Mouse (Mus musculus): ENCODE measurements around the gene Fasl. TPM values are rescaled to one million over a fixed set of nuclear protein-coding genes. Genes with fewer than 3 reads are reported as not detected.

Fasl gene
- polyA plus RNA-seq, 1 experiment from 2014 or later, result not detected

Other genes starting within 250 kb of the Fasl start
- gene Suco, start 88.2 kb upstream of the Fasl start, polyA plus RNA-seq (2016; fragmentation: Nextera tagmentation; extraction: Ambion mirVana), result 25.6 and 30.3 TPM in 2 replicates
- gene Pigc, start 180.7 kb upstream of the Fasl start, polyA plus RNA-seq (2016; fragmentation: Nextera tagmentation; extraction: Ambion mirVana), result 31.4 and 39.9 TPM in 2 replicates
- gene 4930558K02Rik, start 191.1 kb upstream of the Fasl start, polyA plus RNA-seq (2016; fragmentation: Nextera tagmentation; extraction: Ambion mirVana), result not detected in 2 replicates